Mouse (Mus musculus) retina, embryonic 14.5 days (tissue): ENCODE measurements around the gene Dolk.

Experiments used
- DNase-seq: peaks from one replicate; pipeline ENCODE4 v3.0.0-alpha.2; 2015; ENCODE audit warnings: low spot score

Dolk gene

GRCm38 (mm10) chr2:30267466-30267865 is 18.7 kb downstream of the Dolk start:
- no peak for DNase-seq

GRCm38 (mm10) chr2:30266392-30266941 is 19.7 kb downstream of the Dolk start:
- DNase-seq: peak; percentile 24

GRCm38 (mm10) chr2:30265767-30266253 is 20.3 kb downstream of the Dolk start, which contains the start of gene Phyhd1:
Phyhd1 (plus strand) TSS chr2:30266203.
- DNase-seq: no peak

DNA sequence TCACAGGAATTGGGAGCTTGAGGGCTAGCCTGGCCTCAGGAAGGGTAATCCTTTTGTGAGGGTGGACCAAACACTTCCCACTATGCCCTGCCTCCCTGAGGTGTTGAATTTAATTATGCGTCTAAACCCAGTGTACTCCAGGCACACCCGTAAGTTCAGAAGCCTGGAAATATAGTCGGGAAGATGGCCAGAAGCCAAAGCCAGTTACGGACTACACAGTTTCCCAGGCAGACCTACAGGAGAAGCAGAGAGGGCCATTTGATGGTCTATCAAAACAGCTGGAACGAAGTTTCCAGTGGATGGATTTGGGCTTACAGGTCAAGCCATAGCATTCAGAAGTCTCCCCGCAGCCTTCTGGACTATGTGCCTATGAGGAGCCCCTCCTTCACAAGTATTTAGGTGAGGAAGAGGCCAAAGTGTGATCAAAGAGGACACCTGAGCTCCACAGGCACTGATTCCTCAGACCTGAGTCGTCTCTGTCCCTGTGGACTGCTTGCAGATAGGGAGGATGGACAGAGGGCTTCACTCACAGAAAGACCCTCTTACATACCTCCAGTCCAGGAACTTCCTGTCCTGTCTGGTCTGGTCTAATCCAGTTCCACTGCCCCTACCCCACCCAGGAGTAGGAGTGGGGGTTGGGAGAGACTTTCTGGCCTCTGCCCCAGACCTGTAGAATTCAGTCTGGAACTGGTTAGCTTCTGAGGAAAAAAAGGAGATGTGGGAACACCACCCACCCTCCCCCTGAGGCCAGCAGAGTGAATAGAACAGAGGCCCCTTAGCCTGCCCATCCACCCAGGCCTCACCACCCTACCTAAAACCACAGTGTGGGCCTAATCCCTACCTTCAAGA is 21.2 kb downstream of the Dolk start:
- DNase-seq: no peak

- no peak for DNase-seq
These were observed 22.3 kb downstream of the Dolk start for GRCm38 (mm10) chr2:30263811-30264210.

DNA sequence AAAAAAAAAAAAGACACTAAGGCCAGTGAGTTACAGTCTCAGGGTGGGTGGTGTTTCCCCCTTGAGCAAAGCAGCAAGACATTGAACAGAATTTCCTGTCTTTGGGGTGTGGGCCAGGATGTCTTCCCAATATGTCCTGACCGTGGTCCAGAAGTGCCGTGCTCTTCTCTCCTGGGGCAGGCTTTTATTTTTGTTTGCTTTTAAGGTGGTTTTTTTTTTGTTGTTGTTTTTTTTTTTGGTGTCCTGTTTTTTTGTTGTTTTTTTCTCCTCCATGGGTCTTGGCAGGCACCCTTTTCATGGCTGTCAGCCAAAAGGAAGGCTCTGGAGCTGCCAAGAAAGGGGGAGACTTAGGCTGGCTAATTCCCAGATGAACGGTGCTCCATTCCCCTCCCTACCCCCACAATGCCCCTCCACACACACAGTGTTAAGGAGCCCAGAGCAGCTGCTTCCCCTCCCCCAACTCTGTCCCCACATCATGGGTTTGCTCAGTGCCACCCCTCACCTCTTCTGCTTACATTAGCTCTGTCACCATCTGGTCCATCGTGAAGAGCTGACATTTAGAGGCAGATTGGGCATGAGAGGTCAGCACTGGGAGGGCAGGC is 23.2 kb downstream of the Dolk start:
- no peak for DNase-seq

DNA sequence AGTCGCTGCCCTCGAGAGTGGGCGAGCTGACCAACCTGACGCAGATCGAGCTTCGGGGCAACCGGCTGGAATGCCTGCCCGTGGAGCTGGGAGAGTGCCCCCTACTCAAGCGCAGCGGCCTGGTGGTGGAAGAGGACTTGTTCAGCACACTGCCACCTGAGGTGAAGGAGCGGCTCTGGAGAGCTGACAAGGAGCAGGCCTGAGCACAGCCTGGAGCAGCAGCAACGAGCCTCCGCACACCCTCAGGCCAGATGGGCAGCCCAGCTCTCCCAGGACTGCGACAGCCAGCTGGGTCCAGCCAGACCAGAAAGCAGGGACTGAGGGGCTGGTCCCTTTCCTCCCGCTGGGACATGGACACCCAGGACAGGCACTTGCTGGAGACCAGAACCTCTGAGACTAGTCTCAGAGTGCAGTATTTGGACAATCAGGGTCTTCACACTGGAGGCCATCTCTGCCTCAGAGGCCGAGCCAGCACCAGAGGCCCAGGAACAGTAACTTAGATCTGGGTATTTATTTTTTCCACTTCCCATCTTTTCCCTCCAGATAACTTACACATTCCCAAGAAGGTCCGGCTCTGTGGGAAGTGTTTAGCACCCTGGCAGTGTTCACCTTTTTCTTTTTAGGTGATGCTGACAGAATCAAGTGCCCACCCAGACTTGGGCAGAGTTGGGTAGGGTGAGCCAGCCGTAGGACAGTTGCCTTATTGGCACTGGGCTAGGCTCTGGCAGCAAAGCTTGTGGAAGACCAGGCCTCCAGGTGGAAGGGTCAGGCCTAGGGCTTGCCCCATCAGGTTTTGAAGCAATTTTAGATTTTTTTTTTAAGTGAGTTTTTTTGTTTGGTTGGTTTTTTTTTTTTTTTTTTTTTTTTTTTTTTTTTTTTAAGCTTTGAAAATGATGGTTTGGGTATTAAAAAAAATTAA is 24.0 kb downstream of the Dolk start:
- DNase-seq: no peak

DNA sequence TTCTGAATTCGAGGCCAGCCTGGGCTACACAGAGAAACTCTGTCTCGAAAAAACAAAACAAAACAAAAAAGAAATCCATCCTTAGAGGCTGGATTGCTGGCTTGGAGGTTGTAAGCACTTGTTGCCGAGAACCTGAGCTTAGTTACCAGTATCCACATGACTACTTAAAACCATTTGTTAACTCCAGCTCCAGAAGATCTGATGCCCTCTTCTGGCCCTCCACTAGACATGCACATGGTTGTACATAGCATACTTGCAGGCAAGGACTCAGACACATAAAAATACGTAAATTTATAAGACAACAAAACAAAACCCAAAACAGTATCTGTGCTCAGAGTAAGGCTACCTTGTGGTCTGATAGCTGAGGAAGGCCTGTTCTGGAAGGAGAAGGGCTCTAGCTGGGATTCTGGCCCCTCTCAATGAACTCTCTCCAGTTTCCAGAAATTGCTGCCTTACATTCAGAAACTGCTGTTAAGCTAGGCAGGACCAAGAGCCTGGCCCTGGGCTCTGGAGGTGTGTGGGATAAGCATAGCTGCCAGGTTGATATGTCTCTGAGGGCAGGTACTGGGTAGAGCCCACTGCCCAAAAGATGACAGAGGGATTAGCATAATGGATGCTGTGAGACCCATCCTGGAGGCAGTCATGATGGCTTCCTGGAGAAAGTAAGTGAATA is 24.9 kb downstream of the Dolk start:
- no peak for DNase-seq

DNA sequence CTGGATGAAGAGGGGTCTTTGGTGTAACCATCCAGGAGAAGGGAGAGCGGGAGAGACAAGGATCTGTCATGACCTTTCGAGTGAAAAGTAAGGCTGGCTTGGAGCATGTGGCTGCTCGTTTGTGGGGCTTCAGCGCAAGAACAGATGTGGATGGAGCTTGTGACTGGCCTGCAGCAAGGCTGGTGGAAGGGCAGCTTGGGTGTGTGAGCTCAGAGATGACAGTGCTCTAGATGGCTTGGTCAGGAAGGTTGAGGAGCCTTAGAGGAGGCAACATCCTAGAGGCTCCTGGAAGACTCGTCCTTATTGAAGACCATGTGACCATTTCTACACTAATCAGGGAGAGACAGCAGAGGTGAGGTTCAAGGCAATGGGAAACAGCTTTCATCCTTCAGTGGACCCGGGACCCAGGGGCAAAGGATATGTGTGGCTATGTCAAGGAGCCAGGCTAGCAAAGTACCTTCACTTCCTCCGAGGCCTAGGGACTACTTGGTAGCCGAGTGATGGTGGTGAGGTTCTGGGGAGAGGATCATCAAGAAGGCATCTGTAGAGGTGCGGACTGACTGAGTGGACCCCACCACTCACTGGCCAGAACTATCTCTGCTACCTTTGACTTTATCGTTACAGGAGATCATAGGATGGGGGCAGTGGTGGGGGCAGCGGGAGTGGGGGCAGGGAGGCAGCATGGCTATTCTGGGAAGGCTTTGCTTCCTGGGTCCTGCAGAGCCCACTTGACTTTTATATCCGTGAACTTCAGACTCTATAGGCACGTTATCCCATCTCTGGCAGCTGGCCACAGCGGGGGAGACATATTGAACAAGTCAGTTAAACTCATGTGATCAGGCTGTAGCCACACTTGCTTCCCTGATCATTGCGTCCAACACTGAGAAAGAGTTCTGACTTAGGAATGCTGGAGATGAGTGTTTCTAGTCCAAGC is 26.7 kb downstream of the Dolk start:
- DNase-seq: no peak

- DNase-seq: no peak
These were observed 27.5 kb downstream of the Dolk start for GRCm38 (mm10) chr2:30258600-30258999.

DNA sequence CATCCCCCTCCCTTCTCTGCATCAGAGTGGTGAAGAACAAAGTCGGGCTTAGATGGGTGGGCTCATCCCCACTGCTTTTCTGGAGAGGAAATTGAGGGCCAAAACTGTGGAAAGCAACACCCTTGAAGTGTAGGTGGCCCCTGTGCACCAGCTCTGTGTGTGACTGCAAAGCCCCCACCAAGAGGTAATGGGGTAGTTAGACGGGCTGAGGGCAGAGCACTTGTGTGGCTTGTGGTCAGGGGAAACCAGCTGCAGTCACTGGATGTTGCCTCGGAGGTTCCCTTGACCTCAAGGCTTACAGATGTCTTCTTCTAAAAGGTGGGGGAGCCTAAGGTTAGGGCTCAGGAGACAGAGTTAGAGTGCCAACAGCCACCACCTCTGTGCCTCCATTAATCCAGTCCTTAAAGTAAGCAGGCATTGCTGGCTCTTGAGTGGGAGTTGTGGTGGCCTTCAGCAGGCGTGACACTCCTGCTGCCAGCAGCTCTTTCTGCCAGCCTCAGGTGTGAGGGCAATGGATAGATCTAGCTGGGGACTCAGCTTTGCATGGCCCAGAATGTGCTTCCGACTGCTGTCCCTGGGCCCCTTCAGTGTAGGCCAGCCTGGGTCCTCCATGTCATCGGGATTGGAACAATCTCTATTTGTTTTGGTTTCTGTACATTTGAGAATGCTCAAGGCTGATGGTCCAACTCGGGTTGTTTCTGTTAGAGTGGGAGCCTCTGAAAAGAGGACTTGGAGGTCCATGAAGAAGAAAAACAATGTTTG is 28.3 kb downstream of the Dolk start:
- DNase-seq: no peak

- no peak for DNase-seq
These were observed 29.4 kb downstream of the Dolk start for GRCm38 (mm10) chr2:30256616-30257350.

- no peak for DNase-seq
These were observed 30.3 kb downstream of the Dolk start for GRCm38 (mm10) chr2:30255631-30256395.

DNA sequence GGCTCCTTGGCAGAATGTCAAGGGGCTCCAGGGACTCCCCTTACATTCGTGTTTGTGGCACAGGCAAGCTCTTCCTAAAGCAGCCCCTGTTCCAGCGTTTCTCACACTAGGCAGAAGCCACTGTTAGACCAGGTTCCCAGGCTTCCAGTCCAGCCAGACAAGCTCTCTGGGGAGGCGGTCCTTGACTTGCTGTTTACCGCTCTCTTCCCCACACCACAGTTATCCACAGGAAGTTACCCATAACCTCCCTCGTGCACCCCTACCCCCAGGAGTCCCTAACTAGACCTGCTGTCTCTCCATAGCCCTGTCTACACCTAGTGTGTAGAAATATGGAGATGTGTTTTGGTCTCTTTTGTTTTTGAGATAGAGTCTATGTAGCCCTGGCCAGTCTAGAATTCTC is 32.3 kb downstream of the Dolk start:
- no peak for DNase-seq

GRCm38 (mm10) chr2:30252521-30252920 is 33.6 kb downstream of the Dolk start:
- DNase-seq: no peak

GRCm38 (mm10) chr2:30251417-30252104 is 34.6 kb downstream of the Dolk start:
- DNase-seq: no peak
